Mouse (Mus musculus): ENCODE data around the gene Haus4. TPM values are rescaled to one million over a fixed set of nuclear protein-coding genes. Genes with fewer than 3 reads are reported as not detected.

Haus4 gene
- polyA plus RNA-seq, 1 experiment from 2014 or later, result 52.4 TPM

DNA sequence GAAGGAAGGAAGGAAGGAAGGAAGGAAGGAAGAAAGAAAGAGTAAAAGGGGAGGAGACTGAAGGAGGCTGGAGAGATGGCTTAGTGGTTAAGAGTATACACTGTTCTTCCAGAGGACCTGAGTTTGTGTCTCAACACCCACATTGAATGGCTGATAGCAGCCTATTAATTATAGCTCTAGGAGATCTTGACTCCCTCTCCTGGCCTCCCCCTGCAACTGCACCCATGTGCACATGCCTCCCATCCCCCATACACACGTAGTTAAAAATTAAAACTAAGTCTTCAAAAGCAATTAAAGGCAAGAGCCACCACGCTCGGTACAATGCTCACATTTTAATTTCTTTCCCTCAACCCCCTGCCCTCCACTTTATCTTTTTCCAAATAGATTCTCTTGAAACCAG, 39.6 kb upstream of the Haus4 start:
- ATAC-seq (ENCODE audit: insufficient number of reproducible peaks, low FRiP score, low TSS enrichment, low read depth) (no peak), DNase-seq (ENCODE audit: low spot score) (no peak)
- Histone ChIP-seq H3K4me1 (ENCODE audit: control insufficient read depth, insufficient read depth, low read length) (no peaks in the 10 kb centered on the region), H3K9ac (ENCODE audit: low read length) (no peak overlapping the region), H3K4me3 (ENCODE audit: low read depth, low read length) (no peak overlapping the region), H3K36me3 (ENCODE audit: control insufficient read depth, insufficient read depth, low read length) (peaks cover 2% of the 10 kb centered on the region; the same call in 1 of the 2 replicates), H3K27ac (replicated peaks; ENCODE audit: low read depth, low read length) (no peak overlapping the region), H3K27me3 (ENCODE audit: control insufficient read depth, insufficient read depth, low read length) (no peaks in the 10 kb centered on the region), H3K9me3 (ENCODE audit: control insufficient read depth, low read length) (no peaks in the 10 kb centered on the region; the same call in 1 of the 2 replicates), H3K4me2 (ENCODE audit: low read depth, severe bottlenecking) (no peak overlapping the region)
- 89% methylated on average over 3 of the region's 3 CpGs for WGBS

- Histone ChIP-seq H3K36me3 (ENCODE audit: control insufficient read depth, insufficient read depth, low read length) (peaks cover 2% of the 10 kb centered on the region; the same call in 1 of the 2 replicates), H3K4me2 (ENCODE audit: low read depth, severe bottlenecking) (no peak overlapping the region), H3K9me3 (ENCODE audit: control insufficient read depth, low read length) (no peaks in the 10 kb centered on the region), H3K27ac (replicated peaks; ENCODE audit: low read depth, low read length) (0 out of 2 replicates have a peak overlapping the region, but pooled peaks have one; percentile 15), H3K27me3 (ENCODE audit: control insufficient read depth, insufficient read depth, low read length) (no peaks in the 10 kb centered on the region), H3K4me1 (ENCODE audit: control insufficient read depth, insufficient read depth, low read length) (no peaks in the 10 kb centered on the region), H3K9ac (ENCODE audit: low read length) (0 out of 2 replicates have a peak overlapping the region, but pooled peaks have one; percentile 14), H3K4me3 (ENCODE audit: low read depth, low read length) (no peak overlapping the region)
- 67% methylated on average over 10 of the region's 10 CpGs for WGBS
- no peak for DNase-seq (ENCODE audit: low spot score)
- ATAC-seq (ENCODE audit: insufficient number of reproducible peaks, low FRiP score, low TSS enrichment, low read depth), result no peak
Observed at GRCm38 (mm10) chr14:54592319-54592934, 38.0 kb upstream of the Haus4 start.

- Histone ChIP-seq H3K4me1 (ENCODE audit: control insufficient read depth, insufficient read depth, low read length) (no peaks in the 10 kb centered on the region), H3K27ac (replicated peaks; ENCODE audit: low read depth, low read length) (no peak overlapping the region), H3K9ac (ENCODE audit: low read length) (no peak overlapping the region), H3K9me3 (ENCODE audit: control insufficient read depth, low read length) (no peaks in the 10 kb centered on the region), H3K36me3 (ENCODE audit: control insufficient read depth, insufficient read depth, low read length) (peaks cover 2% of the 10 kb centered on the region; the same call in 1 of the 2 replicates), H3K4me2 (ENCODE audit: low read depth, severe bottlenecking) (no peak overlapping the region), H3K27me3 (ENCODE audit: control insufficient read depth, insufficient read depth, low read length) (no peaks in the 10 kb centered on the region), H3K4me3 (ENCODE audit: low read depth, low read length) (no peak overlapping the region)
- DNase-seq (ENCODE audit: low spot score), result no peak
- WGBS, result 89% methylated on average over 16 of the region's 16 CpGs
- no peak for ATAC-seq (ENCODE audit: insufficient number of reproducible peaks, low FRiP score, low TSS enrichment, low read depth)
Observed at GRCm38 (mm10) chr14:54591056-54591455, 36.6 kb upstream of the Haus4 start.

- Histone ChIP-seq H3K27me3 (ENCODE audit: control insufficient read depth, insufficient read depth, low read length) (no peaks in the 10 kb centered on the region), H3K9me3 (ENCODE audit: control insufficient read depth, low read length) (no peaks in the 10 kb centered on the region), H3K4me3 (ENCODE audit: low read depth, low read length) (no peak overlapping the region), H3K36me3 (ENCODE audit: control insufficient read depth, insufficient read depth, low read length) (no peaks in the 10 kb centered on the region), H3K4me1 (ENCODE audit: control insufficient read depth, insufficient read depth, low read length) (no peaks in the 10 kb centered on the region), H3K4me2 (ENCODE audit: low read depth, severe bottlenecking) (no peak overlapping the region), H3K27ac (replicated peaks; ENCODE audit: low read depth, low read length) (no peak overlapping the region), H3K9ac (ENCODE audit: low read length) (no peak overlapping the region)
- 47% methylated on average over 7 of the region's 7 CpGs for WGBS
- DNase-seq (ENCODE audit: low spot score) (peak; percentile 70), ATAC-seq (ENCODE audit: insufficient number of reproducible peaks, low FRiP score, low TSS enrichment, low read depth) (no peak)
Observed at GRCm38 (mm10) chr14:54583681-54584338, 29.4 kb upstream of the Haus4 start.

DNA sequence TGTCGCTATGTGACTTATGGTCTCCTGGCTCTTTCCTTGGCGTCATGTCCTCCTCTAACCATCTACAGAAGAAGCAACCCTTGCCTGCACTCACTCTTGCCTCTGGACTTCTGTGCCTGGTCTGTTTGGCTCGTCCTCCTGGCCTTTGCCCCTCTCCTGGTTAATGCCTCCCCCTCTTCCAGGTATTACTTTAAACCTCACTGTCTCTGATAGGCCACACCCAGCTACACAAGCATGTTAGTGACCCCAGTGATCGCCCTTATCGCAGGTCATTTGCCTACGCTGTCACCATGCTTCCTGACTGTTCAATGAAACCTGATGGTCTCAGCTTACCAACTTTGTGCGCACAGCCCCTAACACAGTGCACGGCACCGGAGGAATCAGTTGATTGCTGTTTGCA, 28.1 kb upstream of the Haus4 start:
- 89% methylated on average over 9 of the region's 9 CpGs for WGBS
- no peaks in the 10 kb centered on the region for H3K36me3 ChIP-seq (ENCODE audit: control insufficient read depth, insufficient read depth, low read length)
- no peak for DNase-seq (ENCODE audit: low spot score)

DNA sequence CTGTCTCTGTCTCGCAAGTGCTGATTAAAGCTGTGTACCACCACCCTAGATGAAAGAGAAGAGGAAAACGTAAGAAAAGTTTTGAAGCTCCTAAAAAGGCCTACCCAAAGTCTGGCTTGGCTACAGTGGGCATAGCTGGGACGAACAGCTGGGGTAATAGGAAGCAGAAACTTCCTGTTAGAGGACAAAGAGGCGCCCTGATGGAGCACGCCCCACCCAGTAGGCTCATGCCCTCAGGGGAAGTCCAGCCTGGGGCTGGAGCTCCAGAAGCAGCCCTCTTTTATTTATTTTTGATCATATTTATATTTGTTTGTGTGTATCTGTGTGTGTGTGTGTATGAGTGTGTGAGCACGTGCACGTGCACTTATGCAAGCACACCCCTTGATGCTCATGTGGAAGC, 25.2 kb upstream of the Haus4 start:
- Histone ChIP-seq H3K4me1 (ENCODE audit: control insufficient read depth, insufficient read depth, low read length) (peaks cover 4% of the 10 kb centered on the region), H3K4me2 (ENCODE audit: low read depth, severe bottlenecking) (no peak overlapping the region), H3K36me3 (ENCODE audit: control insufficient read depth, insufficient read depth, low read length) (no peaks in the 10 kb centered on the region), H3K4me3 (ENCODE audit: low read depth, low read length) (no peak overlapping the region), H3K9me3 (ENCODE audit: control insufficient read depth, low read length) (no peaks in the 10 kb centered on the region), H3K27ac (replicated peaks; ENCODE audit: low read depth, low read length) (no peak overlapping the region), H3K27me3 (ENCODE audit: control insufficient read depth, insufficient read depth, low read length) (no peaks in the 10 kb centered on the region), H3K9ac (ENCODE audit: low read length) (no peak overlapping the region)
- no peak for DNase-seq (ENCODE audit: low spot score)
- no peak for ATAC-seq (ENCODE audit: insufficient number of reproducible peaks, low FRiP score, low TSS enrichment, low read depth)
- WGBS, result 77% methylated on average over 7 of the region's 7 CpGs

More for the DNA sequence above, 28.1 kb upstream of the Haus4 start:
- Histone ChIP-seq H3K4me1 (ENCODE audit: control insufficient read depth, insufficient read depth, low read length) (no peaks in the 10 kb centered on the region), H3K27ac (replicated peaks; ENCODE audit: low read depth, low read length) (no peak overlapping the region), H3K9me3 (ENCODE audit: control insufficient read depth, low read length) (no peaks in the 10 kb centered on the region), H3K9ac (ENCODE audit: low read length) (no peak overlapping the region), H3K4me2 (ENCODE audit: low read depth, severe bottlenecking) (no peak overlapping the region), H3K27me3 (ENCODE audit: control insufficient read depth, insufficient read depth, low read length) (no peaks in the 10 kb centered on the region), H3K4me3 (ENCODE audit: low read depth, low read length) (no peak overlapping the region)
- no peak for ATAC-seq (ENCODE audit: insufficient number of reproducible peaks, low FRiP score, low TSS enrichment, low read depth)

- Histone ChIP-seq H3K27ac (replicated peaks; ENCODE audit: low read depth, low read length) (peak overlapping the region; percentile 88; the same call in 1 of the 2 replicates), H3K4me2 (ENCODE audit: low read depth, severe bottlenecking) (peak overlapping the region; percentile 90), H3K36me3 (ENCODE audit: control insufficient read depth, insufficient read depth, low read length) (no peaks in the 10 kb centered on the region), H3K9ac (ENCODE audit: low read length) (peak overlapping the region; percentile 94), H3K27me3 (ENCODE audit: control insufficient read depth, insufficient read depth, low read length) (no peaks in the 10 kb centered on the region), H3K4me3 (ENCODE audit: low read depth, low read length) (peak overlapping the region; percentile 81), H3K4me1 (ENCODE audit: control insufficient read depth, insufficient read depth, low read length) (peaks cover 19% of the 10 kb centered on the region), H3K9me3 (ENCODE audit: control insufficient read depth, low read length) (no peaks in the 10 kb centered on the region)
- WGBS, result under 1% methylated on average over 10 of the region's 10 CpGs
- DNase-seq (ENCODE audit: low spot score) (no peak), ATAC-seq (ENCODE audit: insufficient number of reproducible peaks, low FRiP score, low TSS enrichment, low read depth) (no peak)
Observed at GRCm38 (mm10) chr14:54578063-54578462, 23.6 kb upstream of the Haus4 start.

GRCm38 (mm10) chr14:54577089-54577982, 22.9 kb upstream of the Haus4 start, which contains the start of gene Ajuba:
Ajuba (minus strand) TSS chr14:54577558.
- ATAC-seq (ENCODE audit: insufficient number of reproducible peaks, low FRiP score, low TSS enrichment, low read depth) (peak; percentile 78), DNase-seq (ENCODE audit: low spot score) (peak; percentile 96)
- H3K4me1 ChIP-seq (ENCODE audit: control insufficient read depth, insufficient read depth, low read length), result peaks cover 27% of the 10 kb centered on the region
- H3K4me2 ChIP-seq (ENCODE audit: low read depth, severe bottlenecking), result peak within 1 kb of the TSS; percentile 90
- peak within 1 kb of the TSS; percentile 94 for H3K9ac ChIP-seq (ENCODE audit: low read length)
- WGBS, result under 1% methylated on average over 66 of the region's 66 CpGs
- H3K4me3 ChIP-seq (ENCODE audit: low read depth, low read length), result peak within 1 kb of the TSS; percentile 81
- no peaks in the 10 kb centered on the region for H3K27me3 ChIP-seq (ENCODE audit: control insufficient read depth, insufficient read depth, low read length)
- peak within 1 kb of the TSS; percentile 88 for H3K27ac ChIP-seq (replicated peaks; ENCODE audit: low read depth, low read length)
- H3K36me3 ChIP-seq (ENCODE audit: control insufficient read depth, insufficient read depth, low read length), result peaks cover 1% of the 10 kb centered on the region; the same call in 1 of the 2 replicates
- no peaks in the 10 kb centered on the region for H3K9me3 ChIP-seq (ENCODE audit: control insufficient read depth, low read length)
